Mouse (Mus musculus) lung, postnatal 0 days (tissue): ENCODE data around the gene Gm6871. TPM values are rescaled to one million over a fixed set of nuclear protein-coding genes. Genes with fewer than 3 reads are reported as not detected.
"Not testable (repeated sequence)": the region's sequence is repeated elsewhere in the genome, so short reads cannot be mapped to it uniquely, and the experiment has no call there.

Source experiments
- ATAC-seq: fragments of 200-750 bp; cut with Nextera tagmentation; 2 replicates; pipeline ENCODE4 v1.8.0; 2017; ENCODE audit warnings: moderate library complexity
- DNase-seq: peaks from one replicate; pipeline ENCODE4 v3.0.0-alpha.2; 2016; ENCODE audit warnings: low spot score
- H3K27ac ChIP-seq: fragments of 300-500 bp; sonication (generic); 2 replicates; pipeline ENCODE4 v1.5.1; 2014; ENCODE audit warnings: antibody characterized with exemption, mild to moderate bottlenecking, low read length, mixed read lengths
- H3K27me3 ChIP-seq: fragments of 300-500 bp; sonication (generic); replicated peaks from 2 replicates; pipeline ENCODE4 v1.6.1; 2014; ENCODE audit warnings: low read length, mixed read lengths; ENCODE audit not compliant: insufficient read depth
- H3K36me3 ChIP-seq: fragments of 300-500 bp; sonication (generic); 2 replicates; pipeline ENCODE4 v1.6.1; 2014; ENCODE audit warnings: low read length, mixed read lengths; ENCODE audit not compliant: insufficient read depth
- H3K4me1 ChIP-seq: fragments of 300-500 bp; sonication (generic); 2 replicates; pipeline ENCODE4 v1.6.1; 2014; ENCODE audit warnings: antibody characterized with exemption, low read depth, low read length, mixed read lengths; ENCODE audit not compliant: insufficient read depth
- H3K4me2 ChIP-seq: fragments of 300-500 bp; sonication (generic); replicated peaks from 2 replicates; pipeline ENCODE4 v1.6.1; 2014; ENCODE audit warnings: low read depth, mild to moderate bottlenecking, low read length, moderate library complexity, mixed read lengths
- H3K4me3 ChIP-seq: fragments of 300-500 bp; sonication (generic); 2 replicates; pipeline ENCODE4 v1.5.1; 2014; ENCODE audit warnings: low read depth, low read length
- H3K9ac ChIP-seq: fragments of 300-500 bp; sonication (generic); replicated peaks from 2 replicates; pipeline ENCODE4 v1.6.1; 2014; ENCODE audit warnings: low read depth, mild to moderate bottlenecking
- H3K9me3 ChIP-seq: fragments of 300-500 bp; sonication (generic); 2 replicates; pipeline ENCODE4 v1.6.1; 2016; ENCODE audit warnings: low read length, mixed read lengths
- CTCF ChIP-seq: IDR thresholded peaks from 2 replicates; pipeline ENCODE4 v1.5.1; 2016; ENCODE audit warnings: antibody characterized with exemption, mild to moderate bottlenecking
- EP300 ChIP-seq: IDR thresholded peaks from 2 replicates; pipeline ENCODE4 v1.6.1; 2016; ENCODE audit warnings: antibody characterized with exemption, mild to moderate bottlenecking, control low read depth
- WGBS: fragments of 180-500 bp; shearing (Covaris S2); extraction: QIAGEN DNeasy Blood & Tissue Kit; methylation state at CpG from one replicate; pipeline ENCODE4 v1.1.7; 2014; 5-methylcytosine and 5-hydroxymethylcytosine counted together
- polyA plus RNA-seq: library from polyadenylated mRNA; unstranded; fragments of >200 nt; fragmentation: Nextera tagmentation; extraction: Ambion mirVana; gene quantifications from 2 replicates; pipeline ENCODE4 v1.2.1, GENCODE M21; 2015

Gene Gm6871
- polyA plus RNA-seq, 1 experiment from 2014 or later, result not detected

DNA sequence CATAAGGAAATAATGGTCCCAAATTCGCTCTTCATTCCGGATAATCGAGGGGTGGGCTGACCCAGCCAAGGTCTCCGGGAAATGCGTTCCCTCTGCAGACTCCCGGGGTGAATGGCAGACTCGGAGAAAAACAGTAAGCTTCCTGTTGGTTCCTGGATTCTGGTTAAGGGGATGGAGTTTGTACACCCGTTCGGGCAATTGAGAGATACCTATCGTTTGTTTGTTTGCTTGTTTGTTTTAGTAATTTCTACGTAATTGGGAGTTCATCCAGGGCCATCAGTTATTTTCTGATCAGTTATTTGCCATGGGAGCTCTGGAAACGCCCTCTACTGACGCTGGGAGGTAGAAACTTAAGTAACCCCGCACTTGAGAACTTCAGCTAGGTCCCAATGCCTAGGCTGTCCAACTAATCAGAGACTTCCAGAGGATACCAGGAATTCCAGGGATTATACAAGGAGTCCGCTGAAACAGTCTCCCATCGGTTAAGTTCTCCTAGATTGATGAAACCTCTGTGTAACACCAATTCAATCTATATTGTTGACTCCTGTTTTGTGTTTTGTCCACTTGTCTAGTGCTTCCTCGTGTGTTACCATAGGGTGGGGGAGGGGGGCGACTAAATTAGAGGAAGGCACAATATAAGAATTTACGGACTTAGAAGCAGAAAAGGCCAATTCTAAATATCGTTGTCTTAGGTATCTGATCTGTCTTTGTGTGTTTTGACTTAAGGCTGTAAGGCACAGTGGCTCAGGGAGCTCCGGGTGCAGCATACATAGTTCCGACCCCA lies 73.1 kb downstream of the Gm6871 start:
- H3K27ac ChIP-seq, result no peak overlapping the region
- WGBS, result 19% methylated on average over 22 of the region's 22 CpGs
- DNase-seq, result peak; percentile 53
- H3K4me2 ChIP-seq, result peak overlapping the region; percentile 62
- no peaks in the 10 kb centered on the region for H3K4me1 ChIP-seq
- H3K9ac ChIP-seq, result 0 out of 2 replicates have a peak overlapping the region, but pooled peaks have one; percentile 6
- no peaks in the 10 kb centered on the region for H3K9me3 ChIP-seq
- H3K4me3 ChIP-seq, result peak overlapping the region; percentile 69
- ATAC-seq, result peak; percentile 34; the same call in 1 of the 2 replicates
- TF ChIP-seq EP300, result no peak
- peak; percentile 52 for TF ChIP-seq CTCF
- H3K36me3 ChIP-seq, result no peaks in the 10 kb centered on the region
- no peaks in the 10 kb centered on the region for H3K27me3 ChIP-seq

DNA sequence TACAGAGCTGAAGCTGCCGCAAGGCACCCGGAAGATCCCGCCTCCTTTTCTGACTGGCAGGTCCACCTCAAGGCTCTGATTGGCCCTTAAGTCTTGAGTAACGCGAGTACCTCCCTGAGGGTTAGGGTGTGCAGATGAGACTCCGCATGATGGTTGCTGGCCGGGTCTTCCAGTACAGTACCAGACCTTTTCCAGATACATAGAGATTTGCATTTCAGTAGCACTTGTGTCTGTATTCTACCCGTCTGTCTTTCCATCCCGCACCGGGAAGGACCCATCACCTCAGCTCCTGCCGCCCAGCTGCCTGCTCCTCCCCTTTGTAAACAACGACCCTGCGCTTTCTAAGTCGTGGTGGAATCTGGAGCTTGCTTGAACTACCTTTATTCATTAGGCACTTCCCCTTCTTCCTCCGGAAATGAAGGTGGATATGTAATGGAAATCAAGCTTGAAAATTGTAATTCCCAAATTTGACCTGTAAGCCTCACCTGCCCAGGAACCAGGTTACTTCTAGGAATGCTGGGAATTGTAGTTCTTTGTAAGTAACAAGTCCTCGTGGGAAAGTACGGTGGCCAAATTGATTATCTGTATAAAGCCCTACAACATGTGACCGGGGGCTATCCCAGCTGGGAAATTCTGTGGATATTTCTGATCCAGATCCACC lies 73.9 kb downstream of the Gm6871 start, which contains the start of the genes Gm20449 and AW146154:
Gene Gm20449, minus strand, starts transcription at position 29 of the 661 bp plus-strand sequence.
Gene AW146154, minus strand, starts transcription at position 502 of the 661 bp plus-strand sequence.
- peak; percentile 95 for DNase-seq
- H3K27me3 ChIP-seq, result no peaks in the 10 kb centered on the region
- H3K4me3 ChIP-seq, result peak within 1 kb of the TSS; percentile 69
- H3K4me1 ChIP-seq, result no peaks in the 10 kb centered on the region
- peak; percentile 98 for ATAC-seq
- H3K4me2 ChIP-seq, result peak within 1 kb of the TSS; percentile 62
- H3K36me3 ChIP-seq, result no peaks in the 10 kb centered on the region
- no peaks in the 10 kb centered on the region for H3K9me3 ChIP-seq
- peak within 1 kb of the TSS; percentile 58 for H3K27ac ChIP-seq
- peak within 1 kb of the TSS; percentile 43 for H3K9ac ChIP-seq
- TF ChIP-seq CTCF (no peak), EP300 (no peak)
- under 1% methylated on average over 18 of the region's 18 CpGs for whole genome bisulfite sequencing

DNA sequence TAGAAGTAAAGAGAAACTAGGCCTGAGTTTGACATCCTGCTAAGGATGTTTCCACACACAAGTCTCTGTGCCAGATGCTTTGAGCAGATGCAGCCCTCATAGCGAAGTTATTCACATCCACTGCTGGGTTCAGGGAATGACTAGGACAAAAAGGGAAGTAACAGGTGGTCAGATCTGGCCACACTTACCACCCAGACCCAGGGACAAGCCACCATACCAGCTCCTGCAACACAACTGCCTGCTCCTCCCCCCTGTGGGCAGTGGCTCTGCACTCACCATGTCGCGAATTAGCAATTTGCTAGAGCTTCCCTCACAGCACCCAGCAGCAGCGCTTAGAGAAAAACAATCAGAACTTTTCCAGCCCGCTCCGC lies 74.5 kb downstream of the Gm6871 start:
- ATAC-seq, H3K4me1 ChIP-seq, DNase-seq, H3K27me3 ChIP-seq, H3K36me3 ChIP-seq, H3K9me3 ChIP-seq: not testable (repeated sequence)
- Histone ChIP-seq H3K4me3 (peak overlapping the region; percentile 69), H3K4me2 (peak overlapping the region; percentile 62), H3K27ac (peak overlapping the region; percentile 58), H3K9ac (peak overlapping the region; percentile 43)
- WGBS, result 0% methylated on average over 6 of the region's 6 CpGs

DNA sequence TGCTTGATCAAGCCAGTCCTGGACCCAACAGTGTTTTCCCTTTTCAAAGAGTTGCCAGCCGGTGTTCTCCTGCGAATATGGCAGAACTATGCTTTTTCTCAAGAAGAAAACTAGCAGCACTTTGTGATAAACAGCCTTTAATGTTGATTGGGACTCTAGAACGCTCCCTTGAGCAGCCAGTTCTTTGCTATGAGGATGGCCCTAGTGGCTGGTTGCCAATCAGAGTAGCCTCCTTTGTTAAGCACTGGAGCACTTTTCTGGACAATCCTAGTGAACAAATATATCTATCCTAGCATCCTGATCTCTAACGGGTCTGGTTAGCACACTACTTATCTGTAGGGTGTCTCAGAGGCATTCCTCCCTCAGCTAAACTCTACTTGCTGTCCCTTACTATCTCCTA lies 75.0 kb downstream of the Gm6871 start:
- H3K27ac ChIP-seq, H3K9me3 ChIP-seq, H3K36me3 ChIP-seq, ATAC-seq, DNase-seq, H3K4me1 ChIP-seq, H3K27me3 ChIP-seq: not testable (repeated sequence)
- Histone ChIP-seq H3K9ac (peak overlapping the region; percentile 43), H3K4me3 (0 out of 2 replicates have a peak overlapping the region, but pooled peaks have one; percentile 69), H3K4me2 (peak overlapping the region; percentile 62)
- 83% methylated on average over 1 of the region's 4 CpGs for WGBS

DNA sequence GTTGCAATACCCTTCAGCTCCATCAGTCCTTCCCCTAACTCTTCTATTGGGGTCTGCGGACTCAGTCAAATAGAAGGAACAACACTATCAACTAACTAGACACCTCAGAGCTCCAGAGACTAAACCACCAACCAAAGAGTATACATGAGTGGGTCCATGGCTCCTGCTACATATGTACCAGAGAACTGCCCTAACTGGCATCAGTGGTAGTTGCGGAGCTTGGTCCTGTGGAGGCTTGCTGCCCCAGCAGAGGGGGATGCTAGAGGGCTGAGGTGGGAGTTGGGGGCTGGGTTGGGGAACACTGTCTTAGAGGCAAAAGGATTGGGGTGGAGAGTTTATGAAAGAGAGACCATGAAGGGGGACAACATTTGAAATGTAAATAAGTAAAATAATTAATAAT lies 75.6 kb downstream of the Gm6871 start:
- 96% methylated on average over 2 of the region's 2 CpGs for WGBS
- H3K4me1 ChIP-seq, result no peaks in the 10 kb centered on the region
- TF ChIP-seq CTCF (no peak), EP300 (no peak)
- H3K4me2 ChIP-seq, result no peak overlapping the region
- H3K9me3 ChIP-seq, result no peaks in the 10 kb centered on the region
- no peak overlapping the region for H3K4me3 ChIP-seq
- ATAC-seq (no peak), DNase-seq (no peak)
- no peak overlapping the region for H3K9ac ChIP-seq
- H3K27ac ChIP-seq, result no peak overlapping the region
- no peaks in the 10 kb centered on the region for H3K27me3 ChIP-seq
- H3K36me3 ChIP-seq, result no peaks in the 10 kb centered on the region

Other genes with a start within 250 kb of the Gm6871 start
- 12.6 and 13.0 TPM in 2 replicates for gene AI987944, start 180.3 kb downstream of the Gm6871 start, polyA plus RNA-seq
- gene Vmn2r57, start 125.0 kb downstream of the Gm6871 start, polyA plus RNA-seq, result 0.05 TPM in 1 of 2 replicates, not detected in the other
- 0.04 TPM in 1 of 2 replicates, not detected in the other for gene Gm20449, start 74.2 kb downstream of the Gm6871 start, polyA plus RNA-seq
- gene AW146154, start 73.8 kb downstream of the Gm6871 start, polyA plus RNA-seq, result 5.9 and 6.9 TPM in 2 replicates
- 4.7 and 4.8 TPM in 2 replicates for gene 2610021A01Rik, start 25.6 kb upstream of the Gm6871 start, polyA plus RNA-seq
- 5.5 and 6.7 TPM in 2 replicates for gene Zfp788, start 59.5 kb upstream of the Gm6871 start, polyA plus RNA-seq